Mouse (Mus musculus) heart, postnatal 4 days (tissue): ENCODE results near the gene Izumo1r. TPM values are rescaled to one million over a fixed set of nuclear protein-coding genes. Genes with fewer than 3 reads are reported as not detected.
A peak's percentile ranks its signal among the peaks of the same experiment; 100 is the strongest.

Experiments
- DNase-seq: peaks from one replicate; pipeline ENCODE4 v3.0.0; 2021
- total RNA-seq, 2 experiments: library from RNA; stranded (reverse); gene quantifications; 2 replicates each; pipeline ENCODE4 v1.2.3; 2021

Izumo1r gene
- total RNA-seq, 2 experiments from 2014 or later: not detected

DNA sequence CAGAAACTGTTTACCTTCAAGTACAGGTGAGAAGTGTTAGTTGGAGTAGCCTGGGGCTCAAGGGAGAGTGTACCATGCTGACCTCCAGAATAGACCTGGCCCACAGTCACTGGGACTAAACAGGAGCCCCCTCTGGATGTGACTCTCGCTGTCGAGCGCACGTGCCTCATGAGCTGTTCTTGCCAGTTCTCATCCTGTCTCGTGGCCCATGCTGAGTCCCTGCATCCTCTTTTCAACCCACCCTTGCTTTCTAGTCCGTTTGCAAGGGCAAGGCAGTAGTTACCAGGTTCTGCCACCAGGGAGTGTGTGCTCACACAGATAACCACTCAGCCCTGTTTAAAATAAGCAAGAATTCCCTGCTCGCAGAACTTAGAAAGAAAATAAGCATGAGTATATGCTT, 36.8 kb downstream of the Izumo1r start:
- peak; percentile 70 for DNase-seq

DNA sequence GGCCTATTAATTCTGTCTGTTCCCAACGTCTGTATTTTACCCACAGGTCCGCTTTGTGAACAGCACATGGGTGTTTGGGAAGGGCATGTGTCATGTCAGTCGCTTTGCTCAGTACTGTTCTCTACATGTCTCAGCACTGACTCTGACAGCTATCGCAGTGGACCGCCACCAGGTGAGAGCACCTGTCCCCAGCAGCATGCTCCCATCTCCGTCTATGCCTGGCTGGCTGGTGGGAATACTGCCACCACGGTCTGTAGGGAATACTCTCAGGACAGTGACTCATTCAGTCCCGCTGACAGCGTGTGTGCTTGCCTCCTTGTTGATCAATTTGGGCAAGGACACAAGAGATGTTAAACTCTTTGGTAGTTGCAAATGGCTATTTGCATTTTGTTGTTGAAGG, 39.0 kb downstream of the Izumo1r start:
- DNase-seq: no peak

DNA sequence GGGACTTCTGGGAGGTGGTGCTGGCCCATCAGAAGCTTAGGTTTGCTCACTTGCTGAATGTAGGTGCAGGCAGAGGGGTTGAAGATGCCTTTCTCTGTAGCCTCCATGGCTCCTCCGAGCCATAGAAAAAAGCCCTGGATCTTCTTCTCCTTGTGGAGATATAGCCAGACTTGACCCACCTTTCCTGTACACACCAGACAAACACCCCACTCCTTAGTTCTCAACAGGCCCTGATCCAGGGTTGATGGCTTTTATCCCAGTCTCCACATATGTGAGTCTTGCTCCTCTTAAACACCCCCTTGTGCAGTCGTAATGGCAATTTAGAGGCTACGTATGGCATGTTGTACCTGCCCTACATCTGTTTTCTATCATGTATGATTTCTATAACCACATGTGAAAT, 40.6 kb downstream of the Izumo1r start:
- no peak for DNase-seq

DNA sequence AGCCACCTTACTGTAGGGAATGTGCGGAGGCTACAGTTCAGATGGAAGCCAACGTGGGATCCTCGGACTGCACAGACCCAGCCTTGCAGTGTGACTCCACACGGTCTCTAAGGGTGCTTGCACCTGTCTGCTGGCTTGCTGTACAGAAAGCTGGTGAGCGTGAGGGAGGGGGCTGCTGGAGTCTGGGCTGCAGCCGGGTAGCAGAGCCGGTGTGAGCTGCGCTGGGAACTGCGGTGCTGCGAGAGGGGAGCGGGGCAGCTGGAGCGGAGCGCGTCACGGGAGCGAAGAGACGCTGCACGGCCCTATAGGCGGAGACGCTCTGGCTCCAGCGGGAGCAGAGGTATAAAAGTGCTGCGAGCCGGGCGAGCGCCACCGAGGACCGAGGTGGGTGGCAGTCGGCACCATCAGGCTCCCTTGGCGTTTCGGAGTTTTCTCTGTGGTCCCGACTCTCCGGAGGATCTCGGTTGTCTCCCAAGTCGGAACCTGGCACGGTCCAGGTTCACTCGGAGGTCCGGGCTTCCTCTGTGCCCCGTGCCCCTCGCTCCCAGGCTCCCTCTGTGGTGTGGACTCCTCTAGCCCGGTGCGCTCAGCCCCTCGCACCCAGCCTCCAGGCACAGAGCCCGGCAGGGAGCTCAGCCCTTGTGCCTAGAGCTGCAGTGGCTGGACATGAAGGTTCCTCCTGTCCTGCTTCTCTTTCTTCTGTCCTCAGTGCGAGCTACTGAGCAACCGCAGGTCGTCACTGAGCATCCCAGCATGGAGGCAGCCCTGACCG, 43.7 kb downstream of the Izumo1r start, which contains the start of gene Gpr83:
TSS of gene Gpr83 (plus strand) at position 343 of the 772 bp plus-strand sequence.
- DNase-seq: peak; percentile 31

DNA sequence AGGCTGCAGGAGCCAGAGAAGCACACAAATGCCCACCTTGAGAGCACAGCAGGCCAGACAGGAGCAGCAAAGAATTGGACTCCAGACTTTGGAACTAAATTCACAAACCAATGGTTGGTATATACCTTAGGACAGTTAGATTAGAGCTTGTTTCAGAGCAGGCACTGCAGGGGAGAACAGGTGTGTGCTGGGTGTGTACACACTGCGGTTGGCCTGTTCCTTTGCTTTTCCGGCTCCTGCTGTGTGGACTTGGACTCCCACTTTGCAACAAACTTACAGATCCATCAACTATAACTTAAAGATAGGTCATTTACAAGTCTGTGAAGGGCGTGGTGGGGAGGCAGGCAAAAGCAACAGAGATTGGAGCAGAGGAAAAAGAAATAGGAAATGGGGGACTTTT, 45.0 kb downstream of the Izumo1r start:
- no peak for DNase-seq

DNA sequence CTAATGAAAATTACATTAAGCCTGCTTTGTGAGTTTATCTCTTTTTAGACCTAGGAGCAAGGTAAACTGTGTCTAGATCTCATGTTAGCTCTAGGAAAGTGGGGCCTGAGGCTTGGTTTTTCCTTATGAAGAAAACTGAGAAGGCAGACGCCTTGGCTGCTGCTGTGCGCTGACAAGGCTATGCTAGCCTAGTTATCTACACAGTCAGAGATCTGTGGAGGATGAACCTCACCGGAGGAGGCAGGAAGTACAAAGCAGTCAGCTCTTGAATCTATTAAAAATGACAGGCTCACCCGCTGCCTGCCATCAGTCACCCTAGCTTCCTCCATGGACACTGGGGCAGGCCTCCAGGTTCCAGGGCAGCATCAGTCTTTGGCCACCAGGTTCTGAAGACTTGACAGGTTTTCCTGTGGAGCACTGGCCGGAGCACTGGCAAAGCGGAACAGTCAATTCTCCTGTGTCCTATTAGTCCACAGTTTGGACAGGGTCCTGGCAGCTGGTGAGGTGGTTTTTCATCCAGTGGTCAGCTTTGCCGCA, 45.5 kb downstream of the Izumo1r start:
- no peak for DNase-seq

DNA sequence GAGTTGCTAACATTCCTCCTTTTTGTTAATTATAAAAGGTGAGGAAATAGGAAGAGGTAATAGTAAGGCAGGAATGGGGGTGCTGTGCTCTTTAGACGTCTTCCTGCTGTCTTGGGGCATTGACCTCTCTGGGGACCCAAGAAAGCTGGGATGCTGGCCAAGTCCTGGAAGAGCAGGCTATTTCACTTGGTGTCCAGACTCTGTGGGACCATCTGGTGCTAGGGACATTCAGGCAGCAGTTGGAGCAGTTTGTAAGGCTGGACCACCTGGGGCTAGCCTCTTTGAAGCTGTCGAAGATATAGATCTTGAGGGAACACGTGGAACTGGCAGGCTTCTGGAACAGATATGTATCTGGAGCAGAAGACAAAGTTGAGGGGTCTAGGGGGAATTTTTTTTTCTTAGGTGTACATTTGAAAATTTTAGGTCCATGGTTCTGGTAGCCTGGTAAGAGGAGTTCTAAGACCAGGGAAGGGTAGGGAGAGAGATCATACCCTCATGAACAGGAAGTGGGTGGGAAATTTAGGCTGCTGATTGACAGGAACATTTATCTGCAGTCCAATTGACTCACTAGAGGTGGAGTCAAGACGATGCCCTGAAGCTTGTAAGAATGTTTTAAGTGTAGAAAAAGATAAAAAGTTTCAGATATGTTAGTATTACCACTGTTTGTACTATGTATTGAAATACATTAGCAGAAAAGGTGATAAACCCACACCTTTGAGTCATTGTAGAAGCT, 46.7 kb downstream of the Izumo1r start:
- peak; percentile 29 for DNase-seq

DNA sequence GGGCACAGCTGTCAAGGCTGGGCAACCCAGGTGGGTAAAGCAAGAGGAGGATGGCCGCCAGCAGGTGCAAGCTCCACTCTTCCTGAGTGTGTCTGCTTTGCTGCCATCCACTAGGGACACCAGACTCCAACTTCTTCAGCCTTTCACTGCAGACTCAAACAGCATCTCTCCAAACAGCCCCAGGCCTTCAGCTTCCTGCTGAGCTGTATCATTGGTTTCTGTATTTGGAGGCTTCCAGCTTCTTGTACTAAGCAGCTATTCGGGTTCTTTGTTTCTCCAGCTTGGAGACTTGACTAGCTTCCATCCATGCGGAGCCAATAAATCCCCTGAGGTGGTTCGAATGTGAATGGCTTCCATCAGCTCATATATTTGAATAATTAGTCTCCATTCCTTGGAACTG, 49.2 kb downstream of the Izumo1r start:
- no peak for DNase-seq

DNA sequence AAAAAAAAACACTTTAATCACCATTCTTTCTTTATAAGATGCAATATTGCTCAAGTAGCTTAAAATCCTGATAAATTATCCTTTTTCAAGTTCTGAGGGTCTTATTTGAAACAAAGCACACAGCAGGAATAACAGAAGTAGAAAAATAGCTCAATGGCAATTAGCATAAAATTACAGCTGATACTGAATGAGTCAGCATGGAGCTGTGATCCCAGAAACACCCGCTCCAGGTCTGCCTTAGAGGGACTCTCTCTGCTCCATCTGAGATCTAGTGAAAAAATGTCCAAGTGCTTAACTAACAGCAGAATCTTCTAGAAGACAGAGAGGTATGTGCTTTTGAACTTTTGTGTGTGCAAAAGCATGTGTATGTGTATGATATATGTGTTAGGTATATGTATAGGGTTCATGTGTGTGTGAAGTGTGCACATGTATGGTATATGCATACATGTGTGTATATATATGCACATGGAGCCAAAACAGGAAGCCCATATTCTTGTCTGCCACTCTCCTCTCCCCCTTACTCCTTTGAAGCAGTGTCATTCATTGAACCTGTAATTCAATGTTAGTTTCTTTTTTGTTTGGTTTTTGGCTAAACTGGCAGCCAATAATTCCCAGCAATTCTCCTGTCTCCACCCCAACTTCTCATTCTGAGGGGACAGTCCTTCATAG, 55.3 kb downstream of the Izumo1r start:
- no peak for DNase-seq

DNA sequence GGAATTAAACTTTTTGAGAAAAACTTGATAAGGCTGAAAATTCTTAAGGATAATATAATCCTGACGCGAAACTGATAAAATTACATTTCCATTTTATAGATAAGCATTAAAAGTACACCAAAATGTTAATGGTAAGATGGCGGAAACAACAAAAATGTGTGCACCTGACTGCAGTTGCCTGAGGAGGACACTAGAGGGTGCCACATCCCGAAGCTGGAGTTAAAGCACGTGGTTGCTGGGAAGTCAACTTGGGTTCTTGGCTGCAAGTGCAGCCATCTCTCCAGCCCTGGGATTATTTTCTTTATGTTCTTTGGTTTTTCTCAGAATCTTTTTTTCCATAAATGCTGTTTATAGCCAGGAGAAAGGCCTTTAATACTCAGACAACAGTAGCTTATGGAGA, 57.3 kb downstream of the Izumo1r start:
- DNase-seq: peak; percentile 17

DNA sequence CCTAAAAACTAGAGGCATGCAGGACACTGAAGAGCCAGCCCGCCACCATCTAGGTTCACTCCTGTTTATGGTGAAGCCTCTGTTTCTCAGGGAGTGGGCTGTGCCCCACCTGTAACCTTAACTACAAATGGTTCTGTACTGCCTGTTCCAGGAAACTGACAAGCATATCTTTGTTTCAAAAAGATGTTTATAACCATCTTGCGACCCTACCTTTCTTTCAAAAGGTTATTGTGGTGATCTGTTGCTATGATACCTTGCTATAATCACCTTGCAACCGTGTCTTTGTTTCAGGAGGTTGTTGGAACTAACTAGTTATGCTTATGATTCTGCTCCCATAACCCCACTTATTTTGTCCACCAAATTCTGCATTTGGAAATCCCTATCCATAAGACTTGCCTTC, 59.8 kb downstream of the Izumo1r start:
- DNase-seq: no peak

DNA sequence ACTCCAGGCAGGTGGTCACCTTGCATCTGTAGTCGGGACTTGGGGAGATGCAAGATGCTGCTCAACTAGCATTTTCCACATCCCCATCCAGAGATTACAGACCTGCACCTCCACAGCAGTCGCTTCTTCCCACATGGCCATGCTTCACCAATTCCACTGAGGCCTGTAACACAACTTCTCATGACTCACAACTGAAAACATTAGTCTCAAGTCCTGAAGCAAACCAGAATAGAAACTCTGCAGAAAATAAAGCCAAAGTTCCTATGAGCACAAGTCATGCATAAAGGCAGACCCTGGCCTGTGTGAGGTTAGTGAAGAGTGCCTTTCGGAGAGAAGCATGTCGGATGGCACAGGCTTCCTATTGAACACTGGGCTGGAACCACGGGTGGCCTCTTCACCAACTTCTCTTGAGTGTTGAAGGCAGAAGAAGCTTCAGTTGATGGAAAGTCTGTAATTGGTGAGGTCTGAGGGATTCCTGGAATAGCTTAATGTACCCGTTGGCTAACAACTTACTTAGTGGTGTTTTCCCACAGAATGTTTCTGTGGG, 60.4 kb downstream of the Izumo1r start:
- DNase-seq: no peak

DNA sequence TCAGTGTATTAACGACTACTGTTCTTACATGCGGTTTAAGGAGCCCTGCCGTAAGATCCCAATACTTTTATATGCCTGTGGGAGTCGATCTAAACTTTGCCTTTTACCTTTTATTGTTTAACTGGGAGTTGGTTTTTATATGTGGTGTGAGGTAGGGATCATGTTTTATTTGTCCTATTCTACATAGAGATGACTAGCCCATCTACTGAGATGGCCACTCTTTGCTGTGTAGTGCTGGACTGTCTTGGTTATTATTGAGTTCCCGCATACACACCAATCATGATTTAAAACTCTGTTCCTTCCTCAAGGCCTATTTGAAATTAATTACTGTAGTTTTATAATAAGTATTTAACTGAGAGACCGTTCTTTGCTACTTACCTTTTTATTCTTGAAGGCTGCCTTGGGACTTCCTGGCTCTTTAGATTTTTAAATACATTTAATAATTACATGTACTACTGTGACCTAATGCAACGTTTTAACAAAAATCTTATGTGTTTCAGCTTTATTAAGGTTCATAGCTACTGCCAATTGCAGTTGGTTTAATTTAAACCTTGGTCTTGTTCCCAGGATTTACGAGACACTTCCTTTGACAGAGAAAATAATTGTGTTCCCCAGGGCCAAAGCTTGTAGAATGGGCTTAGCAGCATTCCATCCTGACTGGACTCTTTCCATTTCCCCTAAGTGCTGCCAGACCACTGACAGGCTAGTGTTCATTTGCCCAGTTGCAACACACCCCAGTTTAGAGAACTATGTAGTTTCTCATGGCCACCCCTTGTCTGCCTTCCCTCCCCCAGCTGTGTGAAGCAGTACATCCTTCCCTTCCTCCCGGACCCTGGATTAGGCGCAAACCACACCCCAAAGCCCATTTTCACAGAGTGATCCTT, 61.6 kb downstream of the Izumo1r start:
- DNase-seq: peak; percentile 33

DNA sequence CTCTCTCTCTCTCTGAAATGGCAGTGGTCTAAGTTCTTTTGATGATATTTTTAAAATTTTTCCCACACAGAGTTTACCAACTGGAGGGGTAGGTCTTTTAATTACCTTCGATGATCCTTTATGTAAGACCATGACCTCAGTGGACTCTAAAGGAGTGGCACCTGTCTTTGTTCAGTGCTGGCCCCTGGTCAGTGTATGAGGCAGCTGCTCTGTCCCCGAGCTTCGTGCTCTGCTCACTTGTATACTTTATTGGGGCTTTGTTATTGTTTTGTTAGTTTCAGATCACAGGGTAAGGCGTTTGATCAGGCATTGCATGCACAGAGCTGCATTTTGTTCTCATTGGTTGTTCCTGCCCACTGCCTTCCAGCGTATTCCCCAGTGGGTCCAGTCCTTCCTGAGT, 63.8 kb downstream of the Izumo1r start:
- no peak for DNase-seq

DNA sequence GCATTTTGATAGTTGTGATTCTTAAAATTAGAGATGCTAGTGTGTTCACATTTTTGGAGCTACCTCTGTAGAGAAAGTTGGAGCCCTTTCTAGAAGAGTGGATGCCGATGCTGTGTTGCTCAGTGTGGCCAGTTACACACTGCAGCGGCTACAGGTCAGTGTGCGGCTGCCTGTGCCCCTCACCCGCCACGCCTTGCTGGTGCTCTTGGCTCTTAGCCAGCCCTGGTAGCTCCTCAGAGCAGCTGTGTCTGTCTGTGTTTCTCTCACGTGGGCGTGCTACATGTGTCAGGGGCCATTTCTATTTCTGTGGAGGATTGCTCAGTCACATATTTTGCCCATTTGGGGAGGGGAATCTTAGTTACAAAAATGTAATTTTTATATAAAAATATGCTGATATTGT, 64.2 kb downstream of the Izumo1r start:
- peak; percentile 62 for DNase-seq

Other genes starting within 250 kb of the Izumo1r start
- gene Piwil4, start 163.2 kb downstream of the Izumo1r start, total RNA-seq: not detected
- gene Fut4, start 151.6 kb downstream of the Izumo1r start, total RNA-seq: under 1 TPM; 0.91 to 0.95 TPM
- gene 1700012B09Rik, start 132.9 kb downstream of the Izumo1r start, total RNA-seq: not detected
- 10 to 100 TPM; 16.6 to 21.9 TPM for gene Mre11a, start 119.3 kb downstream of the Izumo1r start, total RNA-seq
- 10 to 100 TPM; 11.3 to 12.7 TPM for gene Ankrd49, start 119.1 kb downstream of the Izumo1r start, total RNA-seq
- gene Gpr83, start 43.7 kb downstream of the Izumo1r start, total RNA-seq: not detected
- gene Panx1, start 141.5 kb upstream of the Izumo1r start, total RNA-seq: 10 to 100 TPM; 14.7 to 15.0 TPM
- under 1 TPM; 0.05 to 0.09 TPM for gene Hephl1, start 208.2 kb upstream of the Izumo1r start, total RNA-seq